Mouse (Mus musculus): ENCODE results near the gene Smg7. TPM values are rescaled to one million over a fixed set of nuclear protein-coding genes. Genes with fewer than 3 reads are reported as not detected.

The Smg7 gene
- polyA plus RNA-seq (2012; rRNA removed): 74.0 and 89.7 TPM in 2 replicates

GRCm38 (mm10) chr1:152901765-152902664, at the start of gene Smg7:
TSS of gene Smg7 (minus strand) at chr1:152902646.
- TF ChIP-seq CTCF (IDR thresholded peaks at IDR 0.05; ENCODE audit: borderline replicate concordance, control insufficient read depth, extremely low read depth, insufficient read depth, low read length, poor library complexity) (0 out of 2 replicates have a peak, but pooled peaks have one; percentile 38), POLR2A (IDR thresholded peaks at IDR 0.05; ENCODE audit: control insufficient read depth, extremely low read depth, insufficient read depth, low read length, poor library complexity) (peak; percentile 59; the same call in 1 of the 2 replicates)
- H3K27me3 ChIP-seq (ENCODE audit: control insufficient read depth, insufficient read depth, low read length): no peaks in the 10 kb centered on the region
- 1% methylated on average over 89 of the region's 93 CpGs for WGBS
- H3K4me3 ChIP-seq (ENCODE audit: control insufficient read depth, insufficient read depth, low read length): peak within 1 kb of the TSS; percentile 97
- peak within 1 kb of the TSS; percentile 87 for H3K27ac ChIP-seq (ENCODE audit: control insufficient read depth, insufficient read depth, low read length)
- peaks cover 8% of the 10 kb centered on the region for H3K4me1 ChIP-seq (replicated peaks; ENCODE audit: control insufficient read depth, insufficient read depth, low read length)
- peak; percentile 72 for DNase-seq
- no peaks in the 10 kb centered on the region for H3K36me3 ChIP-seq (ENCODE audit: control insufficient read depth, insufficient read depth, low read length)

- Histone ChIP-seq H3K36me3 (ENCODE audit: control insufficient read depth, insufficient read depth, low read length) (no peaks in the 10 kb centered on the region), H3K4me3 (ENCODE audit: control insufficient read depth, insufficient read depth, low read length) (no peak overlapping the region), H3K4me1 (replicated peaks; ENCODE audit: control insufficient read depth, insufficient read depth, low read length) (no peaks in the 10 kb centered on the region), H3K27ac (ENCODE audit: control insufficient read depth, insufficient read depth, low read length) (no peak overlapping the region), H3K27me3 (ENCODE audit: control insufficient read depth, insufficient read depth, low read length) (no peaks in the 10 kb centered on the region)
- WGBS: 82% methylated on average over 4 of the region's 4 CpGs
- no peak for DNase-seq
- TF ChIP-seq POLR2A (IDR thresholded peaks at IDR 0.05; ENCODE audit: control insufficient read depth, extremely low read depth, insufficient read depth, low read length, poor library complexity): no peak
- TF ChIP-seq CTCF (IDR thresholded peaks at IDR 0.05; ENCODE audit: borderline replicate concordance, control insufficient read depth, extremely low read depth, insufficient read depth, low read length, poor library complexity): no peak
These were observed 40.5 kb upstream of the Smg7 start for GRCm38 (mm10) chr1:152942977-152943376.

- no peak for TF ChIP-seq CTCF (IDR thresholded peaks at IDR 0.05; ENCODE audit: borderline replicate concordance, control insufficient read depth, extremely low read depth, insufficient read depth, low read length, poor library complexity)
- no peak for TF ChIP-seq POLR2A (IDR thresholded peaks at IDR 0.05; ENCODE audit: control insufficient read depth, extremely low read depth, insufficient read depth, low read length, poor library complexity)
- H3K4me1 ChIP-seq (replicated peaks; ENCODE audit: control insufficient read depth, insufficient read depth, low read length): no peaks in the 10 kb centered on the region
- WGBS: 93% methylated on average over 5 of the region's 5 CpGs
These were observed 33.9 kb upstream of the Smg7 start for GRCm38 (mm10) chr1:152936365-152936764.

GRCm38 (mm10) chr1:152935476-152935875, 33.0 kb upstream of the Smg7 start:
- Histone ChIP-seq H3K4me1 (replicated peaks; ENCODE audit: control insufficient read depth, insufficient read depth, low read length) (no peaks in the 10 kb centered on the region), H3K4me3 (ENCODE audit: control insufficient read depth, insufficient read depth, low read length) (no peak overlapping the region), H3K27me3 (ENCODE audit: control insufficient read depth, insufficient read depth, low read length) (no peaks in the 10 kb centered on the region), H3K27ac (ENCODE audit: control insufficient read depth, insufficient read depth, low read length) (no peak overlapping the region), H3K36me3 (ENCODE audit: control insufficient read depth, insufficient read depth, low read length) (no peaks in the 10 kb centered on the region)
- DNase-seq: no peak
- 95% methylated on average over 6 of the region's 6 CpGs for WGBS
- TF ChIP-seq POLR2A (IDR thresholded peaks at IDR 0.05; ENCODE audit: control insufficient read depth, extremely low read depth, insufficient read depth, low read length, poor library complexity) (no peak), CTCF (IDR thresholded peaks at IDR 0.05; ENCODE audit: borderline replicate concordance, control insufficient read depth, extremely low read depth, insufficient read depth, low read length, poor library complexity) (no peak)

More at GRCm38 (mm10) chr1:152936365-152936764, 33.9 kb upstream of the Smg7 start:
- Histone ChIP-seq H3K27me3 (ENCODE audit: control insufficient read depth, insufficient read depth, low read length) (no peaks in the 10 kb centered on the region), H3K36me3 (ENCODE audit: control insufficient read depth, insufficient read depth, low read length) (no peaks in the 10 kb centered on the region), H3K4me3 (ENCODE audit: control insufficient read depth, insufficient read depth, low read length) (no peak overlapping the region), H3K27ac (ENCODE audit: control insufficient read depth, insufficient read depth, low read length) (no peak overlapping the region)
- DNase-seq: no peak

GRCm38 (mm10) chr1:152933962-152934361, 31.5 kb upstream of the Smg7 start:
- peak overlapping the region; percentile 23 for H3K4me3 ChIP-seq (ENCODE audit: control insufficient read depth, insufficient read depth, low read length)

GRCm38 (mm10) chr1:152921786-152922185, 19.3 kb upstream of the Smg7 start:
- TF ChIP-seq CTCF (IDR thresholded peaks at IDR 0.05; ENCODE audit: borderline replicate concordance, control insufficient read depth, extremely low read depth, insufficient read depth, low read length, poor library complexity): no peak
- TF ChIP-seq POLR2A (IDR thresholded peaks at IDR 0.05; ENCODE audit: control insufficient read depth, extremely low read depth, insufficient read depth, low read length, poor library complexity): no peak
- Histone ChIP-seq H3K27ac (ENCODE audit: control insufficient read depth, insufficient read depth, low read length) (no peak overlapping the region), H3K36me3 (ENCODE audit: control insufficient read depth, insufficient read depth, low read length) (no peaks in the 10 kb centered on the region), H3K4me1 (replicated peaks; ENCODE audit: control insufficient read depth, insufficient read depth, low read length) (no peaks in the 10 kb centered on the region), H3K27me3 (ENCODE audit: control insufficient read depth, insufficient read depth, low read length) (no peaks in the 10 kb centered on the region), H3K4me3 (ENCODE audit: control insufficient read depth, insufficient read depth, low read length) (no peak overlapping the region)
- 65% methylated on average over 3 of the region's 3 CpGs for WGBS
- no peak for DNase-seq

More at GRCm38 (mm10) chr1:152933962-152934361, 31.5 kb upstream of the Smg7 start:
- no peaks in the 10 kb centered on the region for H3K27me3 ChIP-seq (ENCODE audit: control insufficient read depth, insufficient read depth, low read length)
- 37% methylated on average over 11 of the region's 11 CpGs for WGBS
- no peaks in the 10 kb centered on the region for H3K4me1 ChIP-seq (replicated peaks; ENCODE audit: control insufficient read depth, insufficient read depth, low read length)
- H3K36me3 ChIP-seq (ENCODE audit: control insufficient read depth, insufficient read depth, low read length): no peaks in the 10 kb centered on the region
- DNase-seq: no peak
- H3K27ac ChIP-seq (ENCODE audit: control insufficient read depth, insufficient read depth, low read length): no peak overlapping the region
- TF ChIP-seq CTCF (IDR thresholded peaks at IDR 0.05; ENCODE audit: borderline replicate concordance, control insufficient read depth, extremely low read depth, insufficient read depth, low read length, poor library complexity) (no peak), POLR2A (IDR thresholded peaks at IDR 0.05; ENCODE audit: control insufficient read depth, extremely low read depth, insufficient read depth, low read length, poor library complexity) (no peak)

Measured in thymus, adult 2 months (tissue).